Mouse (Mus musculus) subcutaneous adipose tissue, adult 2 months (tissue): ENCODE data around the gene Klhl7. TPM values are rescaled to one million over a fixed set of nuclear protein-coding genes. Genes with fewer than 3 reads are reported as not detected.

Experiments
- polyA plus RNA-seq: library from polyadenylated mRNA; depleted of rRNA; stranded (reverse); fragments of >200 nt; gene quantifications from 2 replicates; pipeline ENCODE4 v1.2.3, GENCODE M21; 2012; ENCODE audit warnings: low replicate concordance; rRNA removed

Gene Klhl7
- polyA plus RNA-seq, result 7.1 and 8.9 TPM in 2 replicates

GRCm38 (mm10) chr5:24100106-24100809, at the start of gene Klhl7:
TSS of gene Klhl7 (plus strand) at chr5:24100605.

GRCm38 (mm10) chr5:24164789-24165445, 64.5 kb downstream of the Klhl7 start, which contains the start of gene Nupl2:
TSS of gene Nupl2 (plus strand) at chr5:24164963.

Other genes starting within 250 kb of the Klhl7 start
- 11.5 and 14.9 TPM in 2 replicates for gene Fam126a, start 69.9 kb upstream of the Klhl7 start, polyA plus RNA-seq
- gene Nupl2, start 64.4 kb downstream of the Klhl7 start, polyA plus RNA-seq, result 6.8 and 11.5 TPM in 2 replicates